Mouse (Mus musculus) left cerebral cortex, adult 8-10 months (tissue): Measurements from ENCODE around the gene Arhgap19. TPM values are rescaled to one million over a fixed set of nuclear protein-coding genes. Genes with fewer than 3 reads are reported as not detected.
A peak's percentile ranks its signal among the peaks of the same experiment; 100 is the strongest.

ENCODE experiments used
- DNase-seq, 2 experiments: peaks; one replicate each; pipeline ENCODE4 v3.0.0; 2022; ENCODE audit warnings: low spot score in 2 of 2
- total RNA-seq, 4 experiments: library from RNA; stranded (reverse); gene quantifications; 2 replicates each; pipeline ENCODE4 v1.2.4; 2022

Arhgap19 gene
- 1 to 10 TPM; 3.2 to 5.5 (median 3.8) TPM for total RNA-seq

DNA sequence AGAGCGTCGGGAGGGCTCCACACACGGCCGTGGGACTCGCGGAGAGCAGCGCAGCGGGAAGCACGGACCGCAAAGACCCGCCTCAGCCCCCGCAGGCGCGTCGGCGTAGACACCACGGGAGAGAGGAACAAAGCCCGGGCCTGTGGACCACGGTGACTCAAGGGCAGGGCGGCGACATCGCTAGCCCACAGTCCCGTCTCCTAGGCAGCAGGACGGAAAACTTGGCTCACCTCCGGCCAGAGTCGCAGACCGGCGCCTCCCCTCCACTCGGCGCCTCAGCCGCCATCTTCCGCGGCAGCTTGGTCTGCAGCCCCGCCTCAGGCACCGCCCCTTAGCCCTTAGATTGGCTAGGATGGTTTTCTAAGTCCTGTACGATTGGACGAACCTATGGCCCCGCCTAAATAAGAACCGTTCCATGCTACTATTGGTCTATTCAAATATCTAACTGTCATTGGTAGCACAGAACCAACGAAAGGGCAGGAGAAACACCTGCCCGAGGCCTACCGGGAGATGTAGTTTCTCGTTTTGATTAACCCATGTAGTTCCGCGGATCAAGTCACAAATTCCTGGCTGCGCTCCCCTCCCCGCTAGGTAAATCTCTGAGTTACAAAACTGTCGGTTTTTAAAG is at the start of gene Arhgap19:
Arhgap19 (minus strand) TSS at position 306 of the 628 bp plus-strand sequence.
- peak; percentile 72 to 94 for DNase-seq

GRCm38 (mm10) chr19:41850719-41851543 is 49.1 kb upstream of the Arhgap19 start:
- DNase-seq, result no peak

- no peak for DNase-seq
These were observed 48.3 kb upstream of the Arhgap19 start for GRCm38 (mm10) chr19:41850021-41850718.

- peak; percentile 81 to 85 for DNase-seq
These were observed 46.4 kb upstream of the Arhgap19 start, which contains the start of gene Frat2 for GRCm38 (mm10) chr19:41847992-41848851. TSS of gene Frat2 (minus strand) at chr19:41848132.

DNA sequence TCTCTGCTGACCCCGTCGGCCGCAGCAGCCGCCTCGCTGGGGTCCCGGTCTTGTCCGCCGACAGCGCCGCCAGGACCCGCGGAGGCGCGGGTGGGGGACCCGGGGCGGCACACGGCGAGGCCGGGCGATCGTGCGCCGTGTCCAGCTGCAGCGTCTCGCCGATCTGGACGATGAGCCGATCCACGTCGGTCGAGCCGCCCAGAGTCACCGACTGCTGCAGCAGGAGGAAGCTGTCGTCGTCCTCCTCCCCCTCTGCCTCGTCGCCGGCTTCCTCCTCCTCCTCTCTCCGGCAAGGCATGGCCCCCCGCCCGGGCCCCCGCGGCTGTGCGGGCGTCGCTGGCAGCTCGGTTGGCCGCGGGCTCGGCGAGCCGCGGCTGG is 45.8 kb upstream of the Arhgap19 start:
- DNase-seq, result peak in 1 of 2 experiments; percentile 44

DNA sequence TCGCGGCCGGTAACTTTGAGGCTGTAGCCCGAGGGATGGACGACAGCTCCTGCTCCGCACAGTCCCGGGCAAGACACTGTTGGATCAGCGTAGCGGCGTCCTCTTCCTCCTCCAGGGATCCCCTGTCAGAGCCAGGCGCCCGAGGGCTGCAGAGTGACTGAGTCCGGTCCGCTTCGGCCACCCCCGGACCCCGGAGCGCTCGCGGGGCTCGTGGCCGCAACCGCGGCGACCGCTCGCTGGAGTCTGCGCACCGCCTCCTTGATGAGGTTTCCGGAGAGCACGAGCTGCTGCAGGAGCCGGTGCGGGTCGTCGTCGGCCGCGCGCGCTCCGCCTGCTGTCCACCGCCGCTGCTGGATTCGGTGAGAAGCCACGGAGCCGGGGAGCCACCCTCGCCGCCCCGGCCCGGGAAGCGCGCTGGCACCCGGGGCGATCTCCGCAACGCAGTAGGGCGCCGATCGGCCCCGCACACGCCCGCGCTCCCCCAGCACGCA is 45.3 kb upstream of the Arhgap19 start:
- DNase-seq, result peak in 1 of 2 experiments; percentile 25

- no peak for DNase-seq
These were observed 44.7 kb upstream of the Arhgap19 start for GRCm38 (mm10) chr19:41846366-41847090.

DNA sequence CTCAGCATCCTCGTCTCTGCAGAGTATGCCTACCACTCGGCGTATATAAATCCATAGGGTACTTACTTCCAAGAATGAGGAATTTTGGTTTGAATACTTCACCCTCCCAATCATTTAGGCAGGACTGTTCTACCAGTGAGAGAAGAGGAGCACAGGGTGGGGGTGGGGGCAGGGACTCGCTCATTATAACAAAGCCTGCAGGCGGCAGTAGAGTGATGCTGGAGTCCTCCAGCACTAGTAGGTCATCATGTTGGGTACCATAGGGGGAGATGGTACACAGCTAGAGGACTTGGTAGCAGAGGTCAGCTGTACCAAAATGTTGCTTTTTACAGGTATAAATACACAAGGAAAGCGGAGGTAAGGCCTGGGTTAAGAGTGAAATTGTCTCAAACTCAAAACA is 42.5 kb upstream of the Arhgap19 start:
- DNase-seq, result no peak

GRCm38 (mm10) chr19:41842706-41843105 is 40.9 kb upstream of the Arhgap19 start:
- DNase-seq, result no peak

DNA sequence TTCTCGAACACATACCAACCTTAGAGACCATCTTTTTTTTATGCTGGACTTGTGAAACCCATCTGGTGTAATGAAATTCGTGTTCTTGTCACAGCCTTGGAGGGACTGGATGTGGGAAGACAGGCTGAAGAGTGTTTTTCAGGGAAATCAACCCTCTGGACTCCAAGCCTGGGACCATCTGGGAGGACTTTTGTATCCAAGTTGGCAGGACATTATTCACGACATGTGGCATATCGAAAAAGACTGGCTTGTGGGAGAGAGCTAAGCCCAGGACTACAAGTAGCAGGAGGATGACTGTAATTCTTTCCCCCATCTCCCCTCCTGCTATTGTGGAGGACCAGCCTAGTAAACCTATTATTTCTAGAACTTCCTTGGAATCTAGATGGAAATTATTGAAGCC is 40.3 kb upstream of the Arhgap19 start:
- DNase-seq, result no peak

DNA sequence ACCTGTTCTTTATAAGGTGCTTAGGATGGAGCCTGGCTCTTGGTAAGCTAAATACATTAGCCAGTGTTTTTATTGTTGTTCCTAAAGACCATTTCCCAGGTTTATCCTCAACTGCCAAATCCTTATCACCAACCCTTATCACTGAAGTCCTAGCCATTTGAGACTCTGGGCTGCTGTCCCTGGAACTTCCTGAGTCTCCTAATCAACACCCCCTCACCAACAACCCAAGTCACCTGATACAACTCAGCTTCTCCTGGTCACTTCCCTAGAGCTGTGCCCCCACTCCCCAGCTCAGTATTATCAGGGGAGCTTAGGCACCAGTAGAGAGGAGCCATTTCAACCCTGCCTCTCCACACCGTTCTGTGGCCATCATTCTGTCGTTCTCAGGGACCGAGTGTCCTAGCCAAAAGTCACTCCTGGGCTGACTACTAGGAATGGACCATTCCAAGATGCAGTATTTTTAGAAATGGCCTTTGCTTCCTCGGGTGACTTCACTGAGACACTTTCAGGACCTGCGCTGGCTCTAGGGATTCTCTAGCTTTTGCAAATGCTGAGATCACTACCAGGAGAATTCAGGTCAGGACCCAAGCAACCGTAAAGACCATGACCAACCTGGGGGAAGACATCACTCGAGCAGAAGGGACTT is 39.4 kb upstream of the Arhgap19 start:
- DNase-seq, result no peak

GRCm38 (mm10) chr19:41839685-41840084 is 37.8 kb upstream of the Arhgap19 start:
- no peak for DNase-seq

- no peak for DNase-seq
These were observed 37.0 kb upstream of the Arhgap19 start for GRCm38 (mm10) chr19:41838808-41839207.

DNA sequence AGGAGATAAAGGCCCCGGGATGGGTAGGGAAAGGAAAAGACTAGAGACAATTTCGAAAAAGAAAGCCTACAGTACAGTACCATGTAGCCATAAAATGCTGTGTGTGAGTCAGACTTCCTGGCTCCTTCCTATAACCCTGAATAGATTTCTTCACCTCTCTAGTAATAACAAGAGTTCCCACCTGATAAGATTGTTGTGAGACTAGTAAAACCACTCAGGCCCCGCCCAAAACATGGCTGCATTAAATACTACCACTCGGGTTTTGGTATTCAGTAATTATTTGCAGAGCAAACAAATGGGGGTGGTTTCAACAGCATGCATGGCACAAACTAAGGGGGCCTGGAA is 36.0 kb upstream of the Arhgap19 start:
- DNase-seq, result no peak

DNA sequence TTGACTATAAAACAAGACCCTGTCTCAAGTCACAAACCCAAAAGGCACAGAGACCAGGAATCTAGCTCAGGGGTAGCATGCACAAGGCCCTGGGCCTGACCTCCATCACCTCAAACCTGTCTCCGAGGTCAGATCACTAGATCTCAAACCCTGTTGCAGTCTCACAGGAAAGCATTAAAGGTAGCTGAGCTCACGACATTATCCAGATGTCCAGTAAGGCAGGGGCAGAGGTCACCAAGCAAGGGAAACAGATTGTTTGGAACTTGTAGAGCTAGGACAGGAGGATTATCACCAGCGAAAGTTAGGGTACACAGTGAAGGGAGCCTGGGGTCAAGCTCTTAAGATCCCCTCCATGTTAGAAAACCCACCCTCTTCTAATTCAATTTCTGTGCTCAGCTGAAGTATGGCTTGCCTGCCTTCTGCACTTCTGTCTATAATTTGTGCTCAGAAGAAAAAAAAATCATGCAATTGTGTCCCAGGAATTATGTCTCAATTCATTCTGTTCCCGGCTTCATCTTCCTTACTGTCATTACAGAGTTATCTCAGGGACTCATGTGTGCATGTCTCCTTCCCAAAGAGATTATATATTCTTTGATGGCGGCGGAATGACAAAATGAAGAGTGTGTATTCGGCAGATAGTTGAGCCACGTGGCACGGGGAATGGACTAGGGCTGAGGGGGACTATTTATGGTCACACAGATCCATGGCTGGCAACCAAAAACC is 35.5 kb upstream of the Arhgap19 start:
- no peak for DNase-seq

DNA sequence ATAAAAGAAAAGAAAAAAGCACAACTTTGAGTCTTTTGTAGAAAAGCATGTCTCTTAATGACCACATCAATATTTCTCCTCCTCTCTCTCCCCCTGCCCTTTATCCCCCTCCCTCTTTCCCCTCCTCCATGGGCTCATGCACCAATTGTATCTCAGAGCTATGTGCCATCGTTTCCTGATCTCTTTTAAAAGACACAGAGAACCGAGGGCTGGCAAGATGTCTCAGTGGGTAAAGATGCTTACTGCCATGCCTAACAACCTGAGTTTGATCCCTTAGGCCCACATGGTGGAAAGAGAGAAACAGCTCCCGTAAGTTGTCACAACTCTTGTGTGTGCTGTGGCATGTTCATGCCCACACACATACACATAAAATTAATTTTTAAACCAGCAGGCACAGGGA is 34.9 kb upstream of the Arhgap19 start:
- no peak for DNase-seq

DNA sequence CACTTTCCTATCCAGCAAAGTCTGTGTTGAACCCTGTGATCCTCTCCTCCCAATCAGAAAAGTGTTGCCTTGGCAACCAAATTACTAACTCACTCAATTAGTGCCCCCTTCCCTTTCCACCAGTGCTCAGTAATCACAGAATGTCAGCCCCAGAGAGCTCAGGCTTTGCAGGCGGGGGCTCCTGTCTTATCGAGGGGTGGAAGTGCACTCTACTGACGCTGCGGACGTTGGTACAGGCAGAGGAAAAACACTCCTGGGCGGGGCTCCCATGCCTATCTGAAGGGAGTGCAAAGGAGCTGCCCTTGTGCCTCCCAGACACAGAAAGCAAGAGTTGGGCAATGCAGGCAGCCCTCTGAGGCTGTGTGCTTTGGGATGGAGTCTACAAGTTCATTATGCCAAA is 34.0 kb upstream of the Arhgap19 start:
- no peak for DNase-seq

GRCm38 (mm10) chr19:41835407-41835806 is 33.6 kb upstream of the Arhgap19 start:
- no peak for DNase-seq

DNA sequence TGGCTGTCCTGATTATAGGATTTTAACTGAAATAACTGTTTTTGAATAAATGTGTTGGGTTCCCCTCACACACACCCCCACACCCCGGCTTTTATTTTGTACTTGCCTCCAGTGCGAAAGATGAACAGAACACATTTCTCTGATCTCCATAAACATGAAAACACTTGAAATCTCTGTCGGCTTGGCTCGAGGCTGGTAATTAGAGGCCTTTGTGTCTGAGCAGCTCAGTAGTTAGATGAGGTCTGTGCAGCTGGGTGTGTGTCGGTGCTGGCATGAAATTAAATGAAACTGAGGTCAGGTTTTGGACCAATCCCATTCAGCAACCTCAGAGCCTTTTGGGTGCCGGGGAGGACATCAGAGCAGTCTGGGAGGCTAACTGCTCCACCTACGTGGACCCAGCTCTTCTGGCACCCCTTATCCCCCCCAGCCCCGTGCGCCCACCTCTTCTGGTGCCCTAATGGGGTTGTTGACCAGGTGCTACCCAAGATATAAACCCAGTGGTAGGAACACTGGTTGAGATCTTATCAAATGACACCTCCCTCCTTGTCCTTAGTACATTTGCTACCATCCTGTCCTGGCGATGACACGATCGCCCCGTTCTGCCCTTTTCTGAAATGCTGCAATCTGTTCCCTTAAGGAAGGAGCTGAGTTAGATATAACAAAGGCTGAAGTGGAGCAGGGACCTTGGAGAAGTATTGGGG is 30.8 kb upstream of the Arhgap19 start:
- DNase-seq, result no peak
